Mouse (Mus musculus) embryonic facial prominence, embryonic 10.5 days (tissue): ENCODE results near the gene Hivep3. TPM values are rescaled to one million over a fixed set of nuclear protein-coding genes. Genes with fewer than 3 reads are reported as not detected.

ENCODE experiments used
- DNase-seq: peaks from one replicate; pipeline ENCODE4 v3.0.0-alpha.2; 2017; ENCODE audit warnings: low spot score
- H3K27ac ChIP-seq: fragments of 300-500 bp; sonication (generic); replicated peaks from 2 replicates; pipeline ENCODE4 v1.5.1; 2016; ENCODE audit warnings: mild to moderate bottlenecking
- H3K27me3 ChIP-seq: fragments of 300-500 bp; sonication (generic); replicated peaks from 2 replicates; pipeline ENCODE4 v1.6.1; 2016; ENCODE audit warnings: low read depth, mild to moderate bottlenecking; ENCODE audit not compliant: poor library complexity, severe bottlenecking
- H3K36me3 ChIP-seq: fragments of 300-500 bp; sonication (generic); replicated peaks from 2 replicates; pipeline ENCODE4 v1.6.1; 2016; ENCODE audit warnings: mild to moderate bottlenecking, moderate library complexity
- H3K4me1 ChIP-seq: fragments of 300-500 bp; sonication (generic); 2 replicates; pipeline ENCODE4 v1.6.1; 2016
- H3K4me3 ChIP-seq: fragments of 300-500 bp; sonication (generic); 2 replicates; pipeline ENCODE4 v1.5.1; 2016; ENCODE audit warnings: mild to moderate bottlenecking, moderate library complexity
- H3K9me3 ChIP-seq: fragments of 300-500 bp; sonication (generic); 2 replicates; pipeline ENCODE4 v1.6.1; 2016; ENCODE audit warnings: mild to moderate bottlenecking
- WGBS: fragments of 180-500 bp; shearing (Covaris S2); methylation state at CpG from one replicate; pipeline ENCODE4 v1.1.7; 2016; 5-methylcytosine and 5-hydroxymethylcytosine counted together
- polyA plus RNA-seq: library from polyadenylated mRNA; unstranded; fragments of >200 nt; fragmentation: Nextera tagmentation; extraction: Ambion mirVana; gene quantifications from 2 replicates; pipeline ENCODE4 v1.2.1, GENCODE M21; 2016

Gene Hivep3
- polyA plus RNA-seq, 1 experiment from 2014 or later, result 1.5 TPM

DNA sequence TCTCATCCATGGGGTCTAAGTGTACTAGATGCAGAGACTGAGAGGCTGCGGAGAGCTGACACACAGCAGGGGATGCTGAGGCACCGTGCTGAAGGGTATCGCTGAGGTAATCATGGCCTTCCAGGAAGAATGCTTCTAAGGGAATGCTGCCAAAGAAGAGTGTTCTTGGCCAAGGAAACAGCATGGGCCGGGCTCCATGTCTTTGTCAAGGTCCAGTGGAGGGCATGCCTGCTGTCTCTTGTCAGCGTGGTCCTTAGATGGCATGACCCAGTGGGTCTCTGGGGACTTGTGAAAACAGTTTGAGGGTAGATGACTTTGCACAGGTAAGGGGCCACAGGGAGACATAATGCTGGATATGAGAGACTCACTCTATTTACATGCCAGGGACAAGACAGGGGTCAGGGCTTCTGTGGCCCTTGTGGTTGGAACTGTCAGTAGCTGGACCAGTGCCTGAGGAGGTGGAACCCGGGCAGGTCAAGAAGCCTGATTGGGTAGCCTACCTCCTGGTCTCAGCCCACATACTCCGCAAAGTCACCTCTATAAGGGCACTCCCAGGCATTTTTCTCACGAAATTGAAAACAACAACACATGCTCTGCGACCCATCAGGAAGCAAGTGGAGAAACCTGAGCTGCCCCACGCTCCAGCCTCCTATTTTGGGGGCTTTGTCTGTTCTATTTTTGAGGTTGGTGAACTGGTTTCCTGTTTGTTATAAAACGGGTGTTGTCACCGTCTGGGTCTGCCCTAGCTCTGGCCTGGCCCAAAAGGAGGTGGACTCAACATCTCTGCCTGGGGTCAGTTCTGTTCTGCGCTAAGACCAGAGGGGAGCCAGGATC is 177.7 kb downstream of the Hivep3 start:
- WGBS, result 75% methylated on average over 13 of the region's 13 CpGs
- Histone ChIP-seq H3K27me3 (no peaks in the 10 kb centered on the region), H3K27ac (no peak overlapping the region), H3K4me3 (no peak overlapping the region), H3K9me3 (no peaks in the 10 kb centered on the region), H3K4me1 (peaks cover 14% of the 10 kb centered on the region), H3K36me3 (no peaks in the 10 kb centered on the region)
- DNase-seq, result no peak

DNA sequence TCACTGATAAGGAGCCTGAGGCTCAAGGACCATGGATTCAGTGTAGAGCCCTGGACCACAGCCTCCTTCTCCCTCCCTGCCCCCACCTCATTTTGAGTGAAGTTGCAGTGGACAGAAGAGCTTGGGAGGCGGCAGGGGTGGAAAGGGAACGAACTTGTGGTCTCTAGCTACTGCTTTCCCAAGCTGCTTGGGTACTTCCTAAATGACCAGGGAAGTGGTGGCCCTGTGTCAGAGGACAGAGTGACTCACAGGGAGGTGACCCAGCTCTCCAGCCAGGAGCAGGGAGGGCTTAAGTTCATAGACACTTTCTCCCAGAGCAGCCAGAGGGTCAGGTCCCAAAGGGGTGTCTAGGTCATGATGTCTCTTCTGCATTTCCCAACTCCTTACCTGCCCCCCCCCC is 178.6 kb downstream of the Hivep3 start:
- no peak overlapping the region for H3K27ac ChIP-seq
- WGBS, result 74% methylated on average over 2 of the region's 2 CpGs
- H3K4me1 ChIP-seq, result peaks cover 14% of the 10 kb centered on the region
- H3K27me3 ChIP-seq, result no peaks in the 10 kb centered on the region
- H3K4me3 ChIP-seq, result no peak overlapping the region
- DNase-seq, result no peak
- no peaks in the 10 kb centered on the region for H3K36me3 ChIP-seq
- no peaks in the 10 kb centered on the region for H3K9me3 ChIP-seq

- 25% methylated on average over 4 of the region's 4 CpGs for WGBS
- Histone ChIP-seq H3K27ac (no peak overlapping the region), H3K27me3 (no peaks in the 10 kb centered on the region), H3K4me1 (peaks cover 14% of the 10 kb centered on the region), H3K36me3 (no peaks in the 10 kb centered on the region), H3K4me3 (no peak overlapping the region), H3K9me3 (no peaks in the 10 kb centered on the region)
- DNase-seq, result no peak
Measured at GRCm38 (mm10) chr4:119914194-119914593, 180.6 kb downstream of the Hivep3 start.

DNA sequence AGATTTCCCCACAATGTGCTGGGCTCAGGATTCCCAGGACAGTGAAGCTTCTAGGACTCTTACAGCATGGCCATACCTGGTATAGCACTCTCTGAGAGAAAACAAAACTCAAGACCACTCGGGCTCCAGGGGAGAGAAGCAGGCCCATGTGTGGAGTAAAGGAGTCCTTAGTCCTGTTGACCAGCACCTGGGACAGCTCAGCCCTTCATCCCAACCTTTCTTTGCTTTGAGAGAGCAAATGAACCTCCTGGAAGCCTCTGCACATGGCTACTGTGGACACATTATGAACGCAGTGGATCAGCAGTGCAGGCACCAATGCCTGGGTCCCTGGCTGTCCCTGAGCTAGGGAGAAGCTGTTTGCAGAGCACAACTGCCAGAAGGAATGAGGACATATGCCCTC is 181.5 kb downstream of the Hivep3 start:
- DNase-seq, result no peak
- Histone ChIP-seq H3K4me3 (no peak overlapping the region), H3K36me3 (no peaks in the 10 kb centered on the region), H3K4me1 (peaks cover 14% of the 10 kb centered on the region), H3K9me3 (no peaks in the 10 kb centered on the region), H3K27ac (no peak overlapping the region), H3K27me3 (no peaks in the 10 kb centered on the region)
- WGBS, result 88% methylated on average over 2 of the region's 2 CpGs

GRCm38 (mm10) chr4:119917502-119917901 is 183.9 kb downstream of the Hivep3 start:
- H3K4me3 ChIP-seq, result no peak overlapping the region
- no peaks in the 10 kb centered on the region for H3K36me3 ChIP-seq
- peak; percentile 28 for DNase-seq
- H3K9me3 ChIP-seq, result no peaks in the 10 kb centered on the region
- 73% methylated on average over 7 of the region's 7 CpGs for WGBS
- H3K27ac ChIP-seq, result no peak overlapping the region
- no peaks in the 10 kb centered on the region for H3K27me3 ChIP-seq
- H3K4me1 ChIP-seq, result peaks cover 6% of the 10 kb centered on the region

DNA sequence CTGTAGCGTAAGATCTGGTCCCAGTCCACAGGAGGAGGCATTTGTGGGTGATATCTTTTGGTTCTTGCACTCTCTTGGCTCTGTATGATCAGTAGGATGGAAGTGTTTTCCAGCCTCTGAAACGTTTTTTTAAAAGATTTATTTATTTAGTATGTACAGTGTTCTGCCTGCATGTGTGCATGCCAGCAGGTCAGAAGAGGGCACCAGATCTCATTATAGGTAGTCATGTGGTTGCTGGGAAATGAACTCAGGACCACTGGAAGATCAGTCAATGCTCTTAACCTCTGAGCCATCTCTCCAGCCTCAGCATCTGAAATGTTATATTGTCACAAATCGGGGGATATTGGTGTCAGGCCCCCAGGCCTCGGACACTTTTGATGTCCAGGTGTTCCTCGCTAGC is 185.8 kb downstream of the Hivep3 start:
- peaks cover 1% of the 10 kb centered on the region for H3K4me1 ChIP-seq
- no peak overlapping the region for H3K27ac ChIP-seq
- 0 out of 2 replicates have a peak, but pooled peaks cover 8% of the 10 kb centered on the region for H3K9me3 ChIP-seq
- WGBS, result 80% methylated on average over 5 of the region's 5 CpGs
- DNase-seq, result no peak
- H3K4me3 ChIP-seq, result no peak overlapping the region
- no peaks in the 10 kb centered on the region for H3K36me3 ChIP-seq
- H3K27me3 ChIP-seq, result no peaks in the 10 kb centered on the region

DNA sequence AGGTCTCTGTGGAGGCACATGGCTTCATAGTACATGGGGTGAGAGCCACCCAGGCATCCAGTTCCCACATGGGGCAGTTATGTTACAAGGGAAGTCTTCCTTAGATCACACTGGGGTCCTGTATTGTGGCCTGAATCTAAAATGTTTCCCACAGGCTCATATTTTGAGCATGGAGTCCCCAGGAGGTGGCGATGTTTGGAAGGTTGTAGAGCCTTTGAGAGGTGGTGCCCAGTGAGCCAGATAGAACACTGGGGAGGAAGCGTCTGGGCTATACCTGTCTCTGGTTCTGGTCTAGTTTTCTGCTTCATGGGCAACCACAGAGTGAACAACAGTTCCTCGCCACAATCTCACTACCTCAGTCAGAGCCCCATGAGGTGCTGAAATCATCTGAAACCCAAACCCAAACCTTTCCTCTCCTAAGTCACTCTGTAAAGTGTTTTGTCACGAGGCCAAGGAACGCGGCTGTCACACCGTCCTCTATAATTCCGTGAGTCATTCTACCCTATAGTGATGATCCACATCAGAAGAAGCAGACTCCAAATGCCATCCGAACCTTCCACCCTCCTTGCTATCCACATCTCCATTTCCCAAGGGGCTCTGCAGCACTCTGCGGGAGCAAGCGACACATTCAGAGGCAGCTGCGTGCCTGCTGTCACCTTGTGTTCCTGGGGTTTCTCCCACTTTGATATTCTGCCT is 187.6 kb downstream of the Hivep3 start:
- Histone ChIP-seq H3K36me3 (no peaks in the 10 kb centered on the region), H3K27me3 (no peaks in the 10 kb centered on the region), H3K4me3 (no peak overlapping the region), H3K4me1 (no peaks in the 10 kb centered on the region; the same call in 1 of the 2 replicates), H3K9me3 (0 out of 2 replicates have a peak, but pooled peaks cover 8% of the 10 kb centered on the region), H3K27ac (no peak overlapping the region)
- WGBS, result 90% methylated on average over 12 of the region's 12 CpGs
- DNase-seq, result no peak

GRCm38 (mm10) chr4:119921723-119922266 is 188.2 kb downstream of the Hivep3 start:
- no peak for DNase-seq
- H3K4me3 ChIP-seq, result no peak overlapping the region
- no peaks in the 10 kb centered on the region for H3K4me1 ChIP-seq
- no peaks in the 10 kb centered on the region for H3K27me3 ChIP-seq
- H3K36me3 ChIP-seq, result no peaks in the 10 kb centered on the region
- 85% methylated on average over 8 of the region's 8 CpGs for WGBS
- 0 out of 2 replicates have a peak, but pooled peaks cover 8% of the 10 kb centered on the region for H3K9me3 ChIP-seq
- H3K27ac ChIP-seq, result no peak overlapping the region

- Histone ChIP-seq H3K4me3 (no peak overlapping the region), H3K4me1 (no peaks in the 10 kb centered on the region), H3K27ac (no peak overlapping the region), H3K36me3 (no peaks in the 10 kb centered on the region), H3K27me3 (no peaks in the 10 kb centered on the region), H3K9me3 (0 out of 2 replicates have a peak, but pooled peaks cover 8% of the 10 kb centered on the region)
- WGBS, result 90% methylated on average over 8 of the region's 8 CpGs
- no peak for DNase-seq
Measured at GRCm38 (mm10) chr4:119922945-119923344, 189.4 kb downstream of the Hivep3 start.

DNA sequence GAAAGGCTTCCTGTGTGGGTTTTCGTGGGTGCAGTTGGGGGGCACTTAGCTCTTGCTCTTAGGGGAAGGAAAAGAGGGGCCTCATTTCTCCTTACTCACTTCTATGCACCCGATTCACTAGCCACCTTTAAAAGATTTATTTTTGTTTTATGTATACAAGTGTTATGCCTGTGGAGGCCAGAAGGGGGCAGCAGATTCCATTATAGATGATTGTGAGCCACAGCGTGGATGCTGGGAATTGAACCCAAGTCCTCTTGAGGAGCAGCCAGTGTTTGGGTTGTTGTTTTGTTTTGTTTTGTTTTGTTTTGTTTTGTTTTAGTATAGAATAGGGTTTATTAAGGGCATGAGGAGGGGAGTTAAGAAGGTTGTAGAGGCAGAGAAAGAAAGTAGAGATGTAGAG is 189.8 kb downstream of the Hivep3 start:
- WGBS, result 83% methylated on average over 3 of the region's 3 CpGs
- Histone ChIP-seq H3K9me3 (0 out of 2 replicates have a peak, but pooled peaks cover 8% of the 10 kb centered on the region), H3K27me3 (no peaks in the 10 kb centered on the region), H3K4me1 (no peaks in the 10 kb centered on the region), H3K27ac (no peak overlapping the region), H3K4me3 (no peak overlapping the region), H3K36me3 (no peaks in the 10 kb centered on the region)
- no peak for DNase-seq

DNA sequence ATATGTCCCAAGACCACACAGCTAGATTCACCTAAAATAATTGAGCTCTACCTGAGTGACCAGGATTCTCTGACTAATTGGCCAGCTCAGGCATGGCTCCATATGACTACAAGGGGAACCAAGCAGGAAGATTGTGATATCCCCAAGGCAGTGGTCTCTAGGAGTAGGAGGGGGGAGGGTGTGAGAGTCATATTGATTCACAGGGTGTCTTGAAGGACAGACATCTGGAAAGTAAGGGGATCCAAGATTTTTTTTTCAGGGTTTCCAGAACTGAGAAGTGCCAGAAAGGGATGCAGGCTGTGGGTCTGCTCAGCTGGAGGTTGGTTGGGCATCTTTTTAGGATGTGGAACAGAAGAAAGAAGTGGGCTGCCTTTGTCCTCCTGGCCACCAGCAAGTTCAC is 191.5 kb downstream of the Hivep3 start:
- no peaks in the 10 kb centered on the region for H3K36me3 ChIP-seq
- no peak overlapping the region for H3K4me3 ChIP-seq
- H3K9me3 ChIP-seq, result 0 out of 2 replicates have a peak, but pooled peaks cover 8% of the 10 kb centered on the region
- no peaks in the 10 kb centered on the region for H3K4me1 ChIP-seq
- no peaks in the 10 kb centered on the region for H3K27me3 ChIP-seq
- H3K27ac ChIP-seq, result no peak overlapping the region
- no peak for DNase-seq

- 56% methylated on average over 8 of the region's 8 CpGs for WGBS
- DNase-seq, result peak; percentile 37
- H3K36me3 ChIP-seq, result no peaks in the 10 kb centered on the region
Measured at GRCm38 (mm10) chr4:119931923-119932322, 198.3 kb downstream of the Hivep3 start.

More at GRCm38 (mm10) chr4:119931923-119932322, 198.3 kb downstream of the Hivep3 start:
- Histone ChIP-seq H3K4me1 (peaks cover 7% of the 10 kb centered on the region; the same call in 1 of the 2 replicates), H3K27ac (0 out of 2 replicates have a peak overlapping the region, but pooled peaks have one; percentile 7), H3K4me3 (no peak overlapping the region), H3K27me3 (no peaks in the 10 kb centered on the region), H3K9me3 (no peaks in the 10 kb centered on the region)
